Mouse (Mus musculus): Measurements from ENCODE around the gene Zfp277. TPM values are rescaled to one million over a fixed set of nuclear protein-coding genes. Genes with fewer than 3 reads are reported as not detected.

Gene Zfp277
- 2.1 and 2.5 TPM in 2 replicates for polyA plus RNA-seq (2012; rRNA removed)

GRCm38 (mm10) chr12:40445648-40446449 lies at the start of gene Zfp277, which contains the start of gene Dock4:
Zfp277 (minus strand) TSS chr12:40445902.
Dock4 (plus strand) TSS chr12:40445952.

Other genes starting within 250 kb of the Zfp277 start
- gene Lsmem1, start 246.4 kb downstream of the Zfp277 start, polyA plus RNA-seq (2012; rRNA removed) = not detected in 2 replicates
- 28.5 and 28.6 TPM in 2 replicates for gene Ifrd1, start 197.4 kb downstream of the Zfp277 start, polyA plus RNA-seq (2012; rRNA removed)
- 1.2 and 1.4 TPM in 2 replicates for gene Dock4, start 50 bp upstream of the Zfp277 start, polyA plus RNA-seq (2012; rRNA removed)

Measured in colon, adult 2 months (tissue).